Mouse (Mus musculus): ENCODE measurements at regions not wholly inside any gene's neighbourhood (a gene's known extent, or its start where the extent isn't known, plus 50 kb on each side); places are given as distances from the start of the nearest gene placed in this dataset.

DNA sequence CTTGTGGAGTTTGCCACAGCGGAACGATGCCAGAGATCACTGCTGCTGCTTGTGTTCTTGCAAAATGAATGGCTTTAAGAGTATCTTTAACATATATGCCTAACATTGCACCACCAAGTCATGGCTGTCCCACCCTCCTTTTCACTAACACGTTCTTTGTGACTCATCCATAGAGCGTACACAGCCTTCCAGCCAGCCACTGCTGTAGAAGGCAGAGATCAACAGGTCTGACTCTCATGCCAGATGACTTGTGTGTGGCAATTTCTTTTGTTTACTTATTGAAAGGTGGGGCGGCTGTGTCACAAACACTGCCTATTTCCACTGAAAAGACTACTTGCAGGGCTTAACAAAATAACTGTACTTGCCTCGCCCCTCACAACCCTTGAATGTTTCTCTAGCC lies 239.5 kb upstream of the Rgma start:
- TF ChIP-seq CTCF (IDR thresholded peaks at IDR 0.05; ENCODE audit: low read depth, low read length) (no peak), POLR2A (IDR thresholded peaks at IDR 0.05; ENCODE audit: borderline replicate concordance, low read depth, low read length) (no peak)
